Mouse (Mus musculus) erythroblast, embryonic 14.5 days (primary cell): ENCODE data around the gene Mrpl23. TPM values are rescaled to one million over a fixed set of nuclear protein-coding genes. Genes with fewer than 3 reads are reported as not detected.

Experiments
- H3K27me3 ChIP-seq: 2 replicates; pipeline ENCODE4 v1.6.1; 2012; ENCODE audit warnings: inconsistent platforms; ENCODE audit not compliant: control insufficient read depth
- H3K36me3 ChIP-seq: 2 replicates; pipeline ENCODE4 v1.6.1; 2012; ENCODE audit warnings: mild to moderate bottlenecking, inconsistent platforms; ENCODE audit not compliant: control insufficient read depth
- H3K4me1 ChIP-seq: 2 replicates; pipeline ENCODE4 v1.6.1; 2012; ENCODE audit warnings: inconsistent platforms; ENCODE audit not compliant: control insufficient read depth
- H3K4me3 ChIP-seq: replicated peaks from 2 replicates; pipeline ENCODE3; 2012; ENCODE audit warnings: moderate library complexity, mild to moderate bottlenecking, inconsistent platforms
- H3K9me3 ChIP-seq: 2 replicates; pipeline ENCODE4 v1.6.1; 2012; ENCODE audit warnings: low read length, inconsistent platforms, mixed read lengths; ENCODE audit not compliant: control insufficient read depth
- GATA1 ChIP-seq: IDR thresholded peaks from 2 replicates; pipeline ENCODE4 v1.6.1; 2012; ENCODE audit warnings: low read length, inconsistent platforms, mixed read lengths
- TAL1 ChIP-seq: IDR thresholded peaks from 3 replicates; pipeline ENCODE4 v1.6.1; 2012; ENCODE audit warnings: low read length, inconsistent platforms, mixed read lengths
- polyA plus RNA-seq: library from polyadenylated mRNA; stranded (reverse); fragments of >175 nt; gene quantifications from 2 replicates; pipeline ENCODE4 v1.2.3, GENCODE M21; 2012

The Mrpl23 gene
- polyA plus RNA-seq, 1 experiment = 0.90 TPM

DNA sequence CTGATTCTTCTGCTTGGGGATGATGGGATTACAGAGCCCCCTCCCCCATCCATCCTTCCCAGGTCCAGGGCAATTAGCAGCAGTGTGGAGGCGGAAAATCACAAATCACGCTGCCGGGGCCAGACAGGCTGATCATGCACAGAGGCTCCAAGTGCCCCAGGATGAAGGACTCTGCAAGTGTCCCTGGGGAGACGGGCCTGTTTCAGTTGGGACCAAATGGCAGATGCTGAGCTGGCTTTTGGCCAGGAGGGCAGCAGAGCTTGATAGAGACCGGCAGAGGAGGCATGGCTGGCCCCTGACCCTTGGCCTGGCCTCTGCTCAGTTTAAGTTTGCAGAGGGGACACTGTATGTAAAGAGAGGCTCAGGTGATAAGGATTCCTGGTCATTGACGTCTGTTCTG lies 30.7 kb downstream of the Mrpl23 start:
- Histone ChIP-seq H3K4me1 (peaks cover 6% of the 10 kb centered on the region), H3K9me3 (no peaks in the 10 kb centered on the region), H3K36me3 (no peaks in the 10 kb centered on the region), H3K27me3 (no peaks in the 10 kb centered on the region), H3K4me3 (no peak overlapping the region)
- TF ChIP-seq GATA1 (no peak), TAL1 (no peak)

DNA sequence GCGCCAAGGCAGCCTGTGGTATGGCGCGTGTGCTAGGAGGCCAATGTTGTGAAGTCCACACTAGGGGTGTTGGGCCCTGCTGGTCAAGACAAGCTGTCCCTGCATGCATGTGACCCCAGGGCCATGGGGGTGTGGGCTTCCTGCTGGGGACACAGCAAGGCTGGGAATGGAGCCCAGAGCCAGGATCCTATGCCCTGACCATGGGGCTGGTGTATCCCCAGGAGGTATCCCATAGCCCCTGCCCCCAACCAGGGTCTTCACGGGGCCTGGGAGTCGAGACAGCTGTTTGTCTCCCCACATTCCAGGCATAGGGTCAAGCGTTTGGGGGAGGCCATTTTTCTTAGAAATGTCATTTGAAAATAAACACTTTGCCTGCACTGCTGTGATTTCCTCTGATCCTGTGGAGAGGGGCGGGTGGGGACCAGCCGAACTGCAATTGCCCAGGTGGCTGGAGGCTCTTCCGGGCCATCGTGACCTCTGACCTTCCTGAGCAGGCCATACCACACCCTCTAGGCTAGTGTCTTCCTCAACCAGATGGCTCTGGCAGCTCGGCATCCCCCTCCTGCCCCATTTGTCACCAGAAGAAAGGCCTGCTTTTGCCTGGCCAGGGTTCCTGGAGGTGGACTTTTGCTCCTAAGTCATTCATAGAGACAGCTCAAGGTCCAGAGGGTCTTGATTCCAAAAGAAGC lies 32.6 kb downstream of the Mrpl23 start:
- TF ChIP-seq GATA1 = no peak
- TF ChIP-seq TAL1 = no peak
- no peaks in the 10 kb centered on the region for H3K27me3 ChIP-seq
- no peak overlapping the region for H3K4me3 ChIP-seq
- no peaks in the 10 kb centered on the region for H3K9me3 ChIP-seq
- H3K4me1 ChIP-seq = peaks cover 6% of the 10 kb centered on the region
- H3K36me3 ChIP-seq = no peaks in the 10 kb centered on the region

DNA sequence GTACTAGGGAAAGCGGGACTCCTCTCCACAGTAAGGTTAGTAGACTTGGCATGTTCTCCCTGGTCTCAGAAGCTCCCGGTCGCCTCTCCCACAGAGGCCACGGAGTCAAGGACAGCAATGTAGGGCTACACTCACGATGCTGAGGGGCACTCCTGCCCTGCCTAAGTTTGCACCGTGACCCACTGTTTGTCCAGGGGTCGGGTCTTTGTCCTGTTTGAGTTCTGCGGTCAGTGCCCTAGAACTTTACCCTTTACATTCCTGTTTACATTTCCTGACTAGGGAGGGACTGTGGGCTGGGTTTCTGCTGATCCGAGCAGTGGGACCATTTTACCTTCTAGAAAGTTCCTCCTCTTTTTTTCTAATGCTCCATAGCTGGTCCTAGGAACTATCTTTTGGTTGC lies 34.0 kb downstream of the Mrpl23 start:
- TF ChIP-seq GATA1 (no peak), TAL1 (no peak)
- Histone ChIP-seq H3K9me3 (no peaks in the 10 kb centered on the region), H3K4me3 (no peak overlapping the region), H3K4me1 (peaks cover under 1% of the 10 kb centered on the region), H3K27me3 (no peaks in the 10 kb centered on the region), H3K36me3 (no peaks in the 10 kb centered on the region)

DNA sequence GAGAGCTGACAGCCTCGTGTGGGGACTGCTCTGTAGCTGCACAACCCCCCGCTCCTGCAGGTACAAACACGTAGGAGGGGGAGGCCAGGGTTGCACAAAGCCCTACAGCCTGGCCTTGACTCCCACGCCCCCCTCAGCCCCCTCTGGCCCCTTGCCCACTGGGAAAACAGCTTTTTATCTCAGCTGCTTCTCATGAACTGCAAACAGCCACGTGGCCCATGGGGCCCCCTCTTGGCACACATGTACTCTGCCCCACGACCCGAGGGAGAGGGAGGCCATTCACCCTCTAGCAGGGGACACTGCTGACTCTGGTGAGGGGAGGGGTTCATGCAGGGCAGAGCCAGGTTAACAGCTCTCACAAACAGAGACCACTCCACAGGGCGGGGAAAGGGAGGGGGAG lies 36.5 kb downstream of the Mrpl23 start:
- Histone ChIP-seq H3K36me3 (no peaks in the 10 kb centered on the region), H3K27me3 (no peaks in the 10 kb centered on the region), H3K9me3 (no peaks in the 10 kb centered on the region), H3K4me3 (no peak overlapping the region), H3K4me1 (no peaks in the 10 kb centered on the region)
- no peak for TF ChIP-seq GATA1
- no peak for TF ChIP-seq TAL1

DNA sequence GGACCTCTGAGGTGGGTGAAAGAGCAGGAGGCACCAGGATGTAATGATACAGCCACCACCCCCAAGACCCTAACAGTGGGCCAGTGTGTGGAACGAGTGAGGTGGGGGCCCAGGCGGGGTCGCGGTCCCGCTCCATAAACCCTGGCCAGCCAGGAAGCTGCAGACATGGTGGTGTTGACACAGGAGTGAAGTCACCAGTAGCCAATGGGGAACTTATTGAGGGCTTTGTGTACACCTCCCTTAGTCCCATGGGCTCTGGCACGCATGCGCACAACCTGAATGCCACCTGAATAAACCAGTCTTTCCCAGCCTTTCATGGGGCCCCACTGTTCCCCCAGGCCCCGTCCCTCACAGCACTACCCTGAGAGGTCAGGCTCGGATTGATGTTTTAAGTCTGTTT lies 38.1 kb downstream of the Mrpl23 start:
- Histone ChIP-seq H3K9me3 (no peaks in the 10 kb centered on the region), H3K36me3 (no peaks in the 10 kb centered on the region), H3K27me3 (no peaks in the 10 kb centered on the region), H3K4me3 (no peak overlapping the region), H3K4me1 (no peaks in the 10 kb centered on the region)
- TF ChIP-seq GATA1 = no peak
- no peak for TF ChIP-seq TAL1

DNA sequence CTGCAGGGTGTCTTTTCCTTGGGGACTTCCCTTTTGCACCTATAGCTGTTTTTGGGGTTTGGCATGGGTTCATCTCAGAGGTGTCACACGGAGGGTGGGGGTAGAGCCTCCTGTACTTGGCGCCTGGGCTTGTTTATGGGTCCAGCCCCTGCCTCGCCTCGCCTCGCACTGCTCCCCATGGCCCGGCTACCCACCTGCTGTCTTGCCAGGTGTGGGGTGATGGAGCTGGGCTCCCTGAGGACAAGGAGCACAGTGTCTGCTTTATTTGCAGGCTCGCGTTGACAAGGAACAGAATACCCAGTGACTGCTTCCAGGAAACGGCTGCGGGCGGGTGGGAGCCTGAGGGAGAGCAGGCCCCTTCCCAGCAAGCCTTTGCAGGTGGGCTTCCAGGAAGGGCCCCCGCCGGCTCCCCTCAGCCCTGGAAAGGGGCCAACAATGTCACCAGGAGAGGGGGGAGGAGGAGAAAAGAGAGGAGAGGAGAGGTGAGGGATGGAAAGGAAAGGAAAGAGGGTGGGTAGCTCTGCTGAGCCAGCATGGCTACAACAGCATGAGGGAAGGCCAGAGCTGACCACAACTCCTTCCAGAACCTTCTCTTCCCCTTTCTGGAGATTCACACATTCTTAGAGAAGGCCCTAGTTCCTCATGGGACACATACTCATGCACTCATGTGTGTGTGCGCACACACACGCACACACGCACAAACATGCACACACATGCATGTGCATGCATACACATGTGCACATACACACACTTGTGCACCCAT lies 39.2 kb downstream of the Mrpl23 start:
- Histone ChIP-seq H3K4me3 (no peak overlapping the region), H3K36me3 (no peaks in the 10 kb centered on the region; the same call in 1 of the 2 replicates), H3K9me3 (no peaks in the 10 kb centered on the region), H3K4me1 (no peaks in the 10 kb centered on the region), H3K27me3 (no peaks in the 10 kb centered on the region; the same call in 1 of the 2 replicates)
- no peak for TF ChIP-seq GATA1
- TF ChIP-seq TAL1 = no peak

DNA sequence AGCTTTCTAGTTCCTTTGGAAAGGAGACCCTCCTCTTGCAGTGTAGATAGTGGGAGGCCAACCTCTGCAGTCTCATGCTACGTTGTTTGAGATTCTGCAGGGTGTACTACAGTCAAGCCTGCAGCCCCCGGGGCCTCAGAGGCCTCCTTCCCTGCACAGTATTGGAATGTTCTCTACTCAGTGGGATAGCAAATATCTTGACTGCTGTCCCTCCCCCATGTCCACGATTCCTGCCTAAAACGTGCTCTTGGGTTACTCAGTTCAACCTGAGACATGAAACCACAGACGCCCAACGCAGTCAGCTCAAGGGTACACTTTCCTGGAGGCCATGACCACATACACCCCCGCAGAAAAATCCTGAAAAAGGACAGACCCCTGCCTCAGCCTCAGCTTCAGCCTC lies 39.9 kb downstream of the Mrpl23 start:
- Histone ChIP-seq H3K9me3 (no peaks in the 10 kb centered on the region), H3K27me3 (peaks cover 1% of the 10 kb centered on the region), H3K4me1 (no peaks in the 10 kb centered on the region; the same call in 1 of the 2 replicates), H3K4me3 (no peak overlapping the region), H3K36me3 (no peaks in the 10 kb centered on the region; the same call in 1 of the 2 replicates)
- TF ChIP-seq TAL1 (no peak), GATA1 (no peak)

DNA sequence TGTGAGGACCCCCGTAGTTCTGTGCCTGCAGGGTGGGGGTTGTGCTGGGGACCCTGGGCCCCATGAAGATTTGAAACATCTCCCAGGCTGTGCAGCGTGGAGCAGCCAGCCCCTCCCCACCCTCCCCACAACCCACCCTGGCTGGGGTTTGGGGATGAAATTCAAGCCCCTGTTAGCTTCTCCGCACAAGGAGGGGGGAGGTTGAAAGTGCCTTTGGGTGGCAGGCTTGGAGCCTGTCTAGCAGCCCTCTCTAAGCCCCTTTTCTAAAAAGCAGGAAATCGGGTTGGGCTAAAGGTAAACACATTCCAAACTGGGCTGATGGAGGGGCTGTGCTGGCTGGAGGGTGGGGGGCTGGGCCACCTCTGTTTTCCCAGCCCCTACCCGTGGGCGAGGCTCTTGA lies 40.5 kb downstream of the Mrpl23 start:
- Histone ChIP-seq H3K27me3 (peaks cover 6% of the 10 kb centered on the region), H3K36me3 (no peaks in the 10 kb centered on the region; the same call in 1 of the 2 replicates), H3K9me3 (no peaks in the 10 kb centered on the region; the same call in 1 of the 2 replicates), H3K4me3 (no peak overlapping the region), H3K4me1 (peaks cover 4% of the 10 kb centered on the region)
- TF ChIP-seq TAL1 = no peak
- no peak for TF ChIP-seq GATA1

DNA sequence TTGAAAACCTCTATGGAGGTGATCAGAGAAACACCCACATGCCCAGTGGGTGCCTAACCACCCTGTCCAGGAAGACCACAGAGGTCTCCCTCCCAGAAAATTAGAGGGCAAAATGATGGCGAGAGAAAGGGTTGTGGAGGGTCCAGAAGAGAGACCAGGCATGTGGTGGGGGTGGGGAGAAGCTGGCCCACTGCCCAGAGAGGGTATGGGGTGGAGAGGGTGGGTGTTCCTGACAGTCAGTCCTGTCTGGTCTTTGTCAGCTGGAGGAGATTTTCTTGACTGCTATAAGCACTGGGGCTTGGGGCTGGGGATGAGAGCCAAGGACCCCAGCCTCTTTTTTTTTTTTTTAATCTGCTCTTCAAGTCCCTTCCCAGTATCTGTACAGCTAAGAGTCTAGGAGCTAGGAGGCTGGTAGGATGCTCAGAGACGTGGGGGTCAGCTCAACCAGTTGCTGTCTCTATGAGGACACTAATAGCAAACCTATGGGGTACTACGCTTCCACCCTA lies 41.7 kb downstream of the Mrpl23 start:
- Histone ChIP-seq H3K4me1 (peaks cover 14% of the 10 kb centered on the region), H3K36me3 (no peaks in the 10 kb centered on the region; the same call in 1 of the 2 replicates)
- TF ChIP-seq GATA1 (no peak), TAL1 (no peak)

More for the DNA sequence above, 41.7 kb downstream of the Mrpl23 start:
- Histone ChIP-seq H3K4me3 (no peak overlapping the region), H3K9me3 (peaks cover 2% of the 10 kb centered on the region), H3K27me3 (peaks cover 10% of the 10 kb centered on the region)
